Mouse (Mus musculus): Measurements from ENCODE around the gene Rftn2. TPM values are rescaled to one million over a fixed set of nuclear protein-coding genes. Genes with fewer than 3 reads are reported as not detected.
A peak's percentile ranks its signal among the peaks of the same experiment; 100 is the strongest.

Gene Rftn2
- polyA plus RNA-seq, 1 experiment from 2014 or later = 9.4 TPM

GRCm38 (mm10) chr1:55207561-55207960 lies 19.0 kb downstream of the Rftn2 start:
- Histone ChIP-seq H3K9ac (ENCODE audit: low read length) (no peak overlapping the region), H3K4me3 (ENCODE audit: low read depth, low read length) (no peak overlapping the region), H3K9me3 (ENCODE audit: control insufficient read depth, low read length) (no peaks in the 10 kb centered on the region), H3K4me2 (ENCODE audit: low read length) (no peak overlapping the region), H3K27me3 (replicated peaks; ENCODE audit: control insufficient read depth, insufficient read depth, low read length) (no peaks in the 10 kb centered on the region), H3K4me1 (replicated peaks; ENCODE audit: control insufficient read depth, insufficient read depth, low read length) (no peaks in the 10 kb centered on the region), H3K36me3 (ENCODE audit: control insufficient read depth, insufficient read depth, low read length) (no peaks in the 10 kb centered on the region), H3K27ac (ENCODE audit: low read depth) (no peak overlapping the region)
- ATAC-seq (replicated peaks; ENCODE audit: low FRiP score, low TSS enrichment, low read depth) (no peak), DNase-seq (ENCODE audit: low spot score) (no peak)
- WGBS = 88% methylated on average over 6 of the region's 6 CpGs

- WGBS = 69% methylated on average over 5 of the region's 5 CpGs
- Histone ChIP-seq H3K9me3 (ENCODE audit: control insufficient read depth, low read length) (no peaks in the 10 kb centered on the region), H3K36me3 (ENCODE audit: control insufficient read depth, insufficient read depth, low read length) (no peaks in the 10 kb centered on the region), H3K9ac (ENCODE audit: low read length) (no peak overlapping the region), H3K27ac (ENCODE audit: low read depth) (no peak overlapping the region), H3K4me3 (ENCODE audit: low read depth, low read length) (no peak overlapping the region), H3K27me3 (replicated peaks; ENCODE audit: control insufficient read depth, insufficient read depth, low read length) (no peaks in the 10 kb centered on the region), H3K4me2 (ENCODE audit: low read length) (no peak overlapping the region), H3K4me1 (replicated peaks; ENCODE audit: control insufficient read depth, insufficient read depth, low read length) (peaks cover 10% of the 10 kb centered on the region; the same call in 1 of the 2 replicates)
- ATAC-seq (replicated peaks; ENCODE audit: low FRiP score, low TSS enrichment, low read depth) = no peak
- no peak for DNase-seq (ENCODE audit: low spot score)
These were observed 20.7 kb downstream of the Rftn2 start for GRCm38 (mm10) chr1:55205808-55206327.

- ATAC-seq (replicated peaks; ENCODE audit: low FRiP score, low TSS enrichment, low read depth) (no peak), DNase-seq (ENCODE audit: low spot score) (no peak)
- WGBS = 65% methylated on average over 18 of the region's 18 CpGs
- H3K4me1 ChIP-seq (replicated peaks; ENCODE audit: control insufficient read depth, insufficient read depth, low read length) = peaks cover 10% of the 10 kb centered on the region; the same call in 1 of the 2 replicates
- H3K27me3 ChIP-seq (replicated peaks; ENCODE audit: control insufficient read depth, insufficient read depth, low read length) = no peaks in the 10 kb centered on the region
- no peaks in the 10 kb centered on the region for H3K9me3 ChIP-seq (ENCODE audit: control insufficient read depth, low read length)
- H3K4me2 ChIP-seq (ENCODE audit: low read length) = no peak overlapping the region
- no peak overlapping the region for H3K4me3 ChIP-seq (ENCODE audit: low read depth, low read length)
- H3K9ac ChIP-seq (ENCODE audit: low read length) = no peak overlapping the region
- H3K36me3 ChIP-seq (ENCODE audit: control insufficient read depth, insufficient read depth, low read length) = no peaks in the 10 kb centered on the region
- peak overlapping the region; percentile 29 for H3K27ac ChIP-seq (ENCODE audit: low read depth)
These were observed 24.5 kb downstream of the Rftn2 start for GRCm38 (mm10) chr1:55201850-55202752.

GRCm38 (mm10) chr1:55198719-55199118 lies 27.9 kb downstream of the Rftn2 start:
- Histone ChIP-seq H3K27me3 (replicated peaks; ENCODE audit: control insufficient read depth, insufficient read depth, low read length) (no peaks in the 10 kb centered on the region), H3K4me1 (replicated peaks; ENCODE audit: control insufficient read depth, insufficient read depth, low read length) (peaks cover 10% of the 10 kb centered on the region; the same call in 1 of the 2 replicates), H3K9ac (ENCODE audit: low read length) (no peak overlapping the region), H3K36me3 (ENCODE audit: control insufficient read depth, insufficient read depth, low read length) (no peaks in the 10 kb centered on the region), H3K9me3 (ENCODE audit: control insufficient read depth, low read length) (no peaks in the 10 kb centered on the region), H3K27ac (ENCODE audit: low read depth) (no peak overlapping the region), H3K4me3 (ENCODE audit: low read depth, low read length) (no peak overlapping the region), H3K4me2 (ENCODE audit: low read length) (no peak overlapping the region)
- DNase-seq (ENCODE audit: low spot score) (no peak), ATAC-seq (replicated peaks; ENCODE audit: low FRiP score, low TSS enrichment, low read depth) (no peak)
- WGBS = 49% methylated on average over 3 of the region's 3 CpGs

GRCm38 (mm10) chr1:55196327-55197003 lies 30.1 kb downstream of the Rftn2 start:
- Histone ChIP-seq H3K9me3 (ENCODE audit: control insufficient read depth, low read length) (no peaks in the 10 kb centered on the region), H3K27me3 (replicated peaks; ENCODE audit: control insufficient read depth, insufficient read depth, low read length) (no peaks in the 10 kb centered on the region), H3K4me1 (replicated peaks; ENCODE audit: control insufficient read depth, insufficient read depth, low read length) (peaks cover 15% of the 10 kb centered on the region), H3K9ac (ENCODE audit: low read length) (no peak overlapping the region), H3K27ac (ENCODE audit: low read depth) (peak overlapping the region; percentile 45; the same call in 1 of the 2 replicates), H3K36me3 (ENCODE audit: control insufficient read depth, insufficient read depth, low read length) (no peaks in the 10 kb centered on the region), H3K4me3 (ENCODE audit: low read depth, low read length) (no peak overlapping the region), H3K4me2 (ENCODE audit: low read length) (no peak overlapping the region)
- 49% methylated on average over 6 of the region's 6 CpGs for WGBS
- ATAC-seq (replicated peaks; ENCODE audit: low FRiP score, low TSS enrichment, low read depth) (no peak), DNase-seq (ENCODE audit: low spot score) (no peak)

- 76% methylated on average over 4 of the region's 4 CpGs for WGBS
- Histone ChIP-seq H3K9me3 (ENCODE audit: control insufficient read depth, low read length) (no peaks in the 10 kb centered on the region), H3K36me3 (ENCODE audit: control insufficient read depth, insufficient read depth, low read length) (no peaks in the 10 kb centered on the region), H3K4me3 (ENCODE audit: low read depth, low read length) (no peak overlapping the region), H3K4me1 (replicated peaks; ENCODE audit: control insufficient read depth, insufficient read depth, low read length) (peaks cover 14% of the 10 kb centered on the region), H3K9ac (ENCODE audit: low read length) (no peak overlapping the region), H3K27ac (ENCODE audit: low read depth) (no peak overlapping the region), H3K27me3 (replicated peaks; ENCODE audit: control insufficient read depth, insufficient read depth, low read length) (no peaks in the 10 kb centered on the region), H3K4me2 (ENCODE audit: low read length) (no peak overlapping the region)
- DNase-seq (ENCODE audit: low spot score) (no peak), ATAC-seq (replicated peaks; ENCODE audit: low FRiP score, low TSS enrichment, low read depth) (no peak)
These were observed 31.6 kb downstream of the Rftn2 start for GRCm38 (mm10) chr1:55195021-55195420.

GRCm38 (mm10) chr1:55194064-55194915 lies 32.3 kb downstream of the Rftn2 start:
- H3K4me1 ChIP-seq (replicated peaks; ENCODE audit: control insufficient read depth, insufficient read depth, low read length) = peaks cover 14% of the 10 kb centered on the region
- no peaks in the 10 kb centered on the region for H3K36me3 ChIP-seq (ENCODE audit: control insufficient read depth, insufficient read depth, low read length)
- ATAC-seq (replicated peaks; ENCODE audit: low FRiP score, low TSS enrichment, low read depth) = no peak
- no peak overlapping the region for H3K9ac ChIP-seq (ENCODE audit: low read length)
- H3K4me2 ChIP-seq (ENCODE audit: low read length) = no peak overlapping the region
- DNase-seq (ENCODE audit: low spot score) = no peak
- H3K9me3 ChIP-seq (ENCODE audit: control insufficient read depth, low read length) = no peaks in the 10 kb centered on the region
- H3K27me3 ChIP-seq (replicated peaks; ENCODE audit: control insufficient read depth, insufficient read depth, low read length) = no peaks in the 10 kb centered on the region
- H3K27ac ChIP-seq (ENCODE audit: low read depth) = no peak overlapping the region
- WGBS = 62% methylated on average over 19 of the region's 19 CpGs
- H3K4me3 ChIP-seq (ENCODE audit: low read depth, low read length) = no peak overlapping the region

- 35% methylated on average over 2 of the region's 2 CpGs for WGBS
- Histone ChIP-seq H3K27me3 (replicated peaks; ENCODE audit: control insufficient read depth, insufficient read depth, low read length) (no peaks in the 10 kb centered on the region), H3K4me3 (ENCODE audit: low read depth, low read length) (no peak overlapping the region), H3K9ac (ENCODE audit: low read length) (no peak overlapping the region), H3K27ac (ENCODE audit: low read depth) (peak overlapping the region; percentile 62), H3K36me3 (ENCODE audit: control insufficient read depth, insufficient read depth, low read length) (no peaks in the 10 kb centered on the region), H3K9me3 (ENCODE audit: control insufficient read depth, low read length) (no peaks in the 10 kb centered on the region), H3K4me2 (ENCODE audit: low read length) (no peak overlapping the region), H3K4me1 (replicated peaks; ENCODE audit: control insufficient read depth, insufficient read depth, low read length) (peaks cover 14% of the 10 kb centered on the region)
- DNase-seq (ENCODE audit: low spot score) (no peak), ATAC-seq (replicated peaks; ENCODE audit: low FRiP score, low TSS enrichment, low read depth) (peak; percentile 30; the same call in 1 of the 2 replicates)
These were observed 33.3 kb downstream of the Rftn2 start for GRCm38 (mm10) chr1:55193316-55193715.

Measured in intestine, embryonic 14.5 days (tissue).